Mouse (Mus musculus): Measurements from ENCODE around the gene Aak1. TPM values are rescaled to one million over a fixed set of nuclear protein-coding genes. Genes with fewer than 3 reads are reported as not detected.

Gene Aak1
- polyA plus RNA-seq, 1 experiment from 2014 or later, result 13.3 TPM

- Histone ChIP-seq H3K27ac (replicated peaks) (no peak overlapping the region; the same call in 1 of the 2 replicates), H3K27me3 (replicated peaks; ENCODE audit: low read depth, poor library complexity, severe bottlenecking) (peaks cover 22% of the 10 kb centered on the region), H3K36me3 (replicated peaks) (no peaks in the 10 kb centered on the region), H3K4me1 (peaks cover 13% of the 10 kb centered on the region), H3K9me3 (no peaks in the 10 kb centered on the region), H3K4me3 (peak overlapping the region; percentile 38)
- WGBS, result 3% methylated on average over 19 of the region's 19 CpGs
- peak; percentile 47 for DNase-seq (ENCODE audit: low spot score)
Measured at GRCm38 (mm10) chr6:86822285-86823050, 26.8 kb upstream of the Aak1 start.

- Histone ChIP-seq H3K4me1 (peaks cover 13% of the 10 kb centered on the region), H3K9me3 (no peaks in the 10 kb centered on the region), H3K4me3 (peak overlapping the region; percentile 38; the same call in 1 of the 2 replicates), H3K36me3 (replicated peaks) (no peaks in the 10 kb centered on the region), H3K27me3 (replicated peaks; ENCODE audit: low read depth, poor library complexity, severe bottlenecking) (peaks cover 22% of the 10 kb centered on the region), H3K27ac (replicated peaks) (no peak overlapping the region)
- DNase-seq (ENCODE audit: low spot score), result no peak
- WGBS, result 27% methylated on average over 9 of the region's 9 CpGs
Measured at GRCm38 (mm10) chr6:86823051-86823431, 26.3 kb upstream of the Aak1 start.

GRCm38 (mm10) chr6:86823824-86824223, 25.5 kb upstream of the Aak1 start:
- H3K27me3 ChIP-seq (replicated peaks; ENCODE audit: low read depth, poor library complexity, severe bottlenecking), result peaks cover 22% of the 10 kb centered on the region
- DNase-seq (ENCODE audit: low spot score), result no peak
- H3K27ac ChIP-seq (replicated peaks), result no peak overlapping the region
- H3K36me3 ChIP-seq (replicated peaks), result no peaks in the 10 kb centered on the region
- WGBS, result 36% methylated on average over 10 of the region's 10 CpGs
- peaks cover 13% of the 10 kb centered on the region for H3K4me1 ChIP-seq
- no peak overlapping the region for H3K4me3 ChIP-seq
- no peaks in the 10 kb centered on the region for H3K9me3 ChIP-seq

- Histone ChIP-seq H3K27ac (replicated peaks) (no peak overlapping the region), H3K4me1 (peaks cover 13% of the 10 kb centered on the region), H3K27me3 (replicated peaks; ENCODE audit: low read depth, poor library complexity, severe bottlenecking) (peaks cover 22% of the 10 kb centered on the region), H3K4me3 (no peak overlapping the region), H3K36me3 (replicated peaks) (no peaks in the 10 kb centered on the region), H3K9me3 (no peaks in the 10 kb centered on the region)
- 91% methylated on average over 7 of the region's 7 CpGs for WGBS
- DNase-seq (ENCODE audit: low spot score), result no peak
Measured at GRCm38 (mm10) chr6:86824401-86824800, 24.9 kb upstream of the Aak1 start.

GRCm38 (mm10) chr6:86827432-86827831, 21.9 kb upstream of the Aak1 start:
- Histone ChIP-seq H3K27me3 (replicated peaks; ENCODE audit: low read depth, poor library complexity, severe bottlenecking) (peaks cover 18% of the 10 kb centered on the region), H3K27ac (replicated peaks) (no peak overlapping the region), H3K4me3 (no peak overlapping the region), H3K4me1 (peaks cover 9% of the 10 kb centered on the region), H3K9me3 (no peaks in the 10 kb centered on the region), H3K36me3 (replicated peaks) (no peaks in the 10 kb centered on the region)
- WGBS, result 78% methylated on average over 2 of the region's 2 CpGs
- DNase-seq (ENCODE audit: low spot score), result no peak

- 89% methylated on average over 6 of the region's 6 CpGs for WGBS
- no peak overlapping the region for H3K4me3 ChIP-seq
- H3K4me1 ChIP-seq, result no peaks in the 10 kb centered on the region
- no peaks in the 10 kb centered on the region for H3K9me3 ChIP-seq
- no peak for DNase-seq (ENCODE audit: low spot score)
- no peak overlapping the region for H3K27ac ChIP-seq (replicated peaks)
- no peaks in the 10 kb centered on the region for H3K36me3 ChIP-seq (replicated peaks)
- no peaks in the 10 kb centered on the region for H3K27me3 ChIP-seq (replicated peaks; ENCODE audit: low read depth, poor library complexity, severe bottlenecking)
Measured at GRCm38 (mm10) chr6:86829768-86830167, 19.5 kb upstream of the Aak1 start.

GRCm38 (mm10) chr6:86830738-86831500, 18.4 kb upstream of the Aak1 start:
- H3K27ac ChIP-seq (replicated peaks), result no peak overlapping the region
- 73% methylated on average over 10 of the region's 10 CpGs for WGBS
- no peaks in the 10 kb centered on the region for H3K9me3 ChIP-seq
- no peaks in the 10 kb centered on the region for H3K27me3 ChIP-seq (replicated peaks; ENCODE audit: low read depth, poor library complexity, severe bottlenecking)
- no peaks in the 10 kb centered on the region for H3K36me3 ChIP-seq (replicated peaks)
- no peak for DNase-seq (ENCODE audit: low spot score)
- H3K4me1 ChIP-seq, result no peaks in the 10 kb centered on the region
- no peak overlapping the region for H3K4me3 ChIP-seq

- Histone ChIP-seq H3K4me1 (no peaks in the 10 kb centered on the region), H3K27me3 (replicated peaks; ENCODE audit: low read depth, poor library complexity, severe bottlenecking) (no peaks in the 10 kb centered on the region)
Measured at GRCm38 (mm10) chr6:86832802-86833502, 16.4 kb upstream of the Aak1 start.

GRCm38 (mm10) chr6:86839089-86839488, 10.2 kb upstream of the Aak1 start:
- Histone ChIP-seq H3K9me3 (no peaks in the 10 kb centered on the region), H3K4me3 (no peak overlapping the region), H3K36me3 (replicated peaks) (no peaks in the 10 kb centered on the region), H3K27ac (replicated peaks) (no peak overlapping the region), H3K27me3 (replicated peaks; ENCODE audit: low read depth, poor library complexity, severe bottlenecking) (no peaks in the 10 kb centered on the region), H3K4me1 (no peaks in the 10 kb centered on the region)
- 85% methylated on average over 2 of the region's 2 CpGs for whole genome bisulfite sequencing
- DNase-seq (ENCODE audit: low spot score), result no peak

More at GRCm38 (mm10) chr6:86832802-86833502, 16.4 kb upstream of the Aak1 start:
- Histone ChIP-seq H3K27ac (replicated peaks) (no peak overlapping the region), H3K4me3 (no peak overlapping the region), H3K9me3 (no peaks in the 10 kb centered on the region), H3K36me3 (replicated peaks) (no peaks in the 10 kb centered on the region)
- 86% methylated on average over 13 of the region's 13 CpGs for WGBS
- DNase-seq (ENCODE audit: low spot score), result no peak

- H3K9me3 ChIP-seq, result no peaks in the 10 kb centered on the region
- no peaks in the 10 kb centered on the region for H3K27me3 ChIP-seq (replicated peaks; ENCODE audit: low read depth, poor library complexity, severe bottlenecking)
- H3K4me3 ChIP-seq, result no peak overlapping the region
- DNase-seq (ENCODE audit: low spot score), result no peak
- H3K36me3 ChIP-seq (replicated peaks), result no peaks in the 10 kb centered on the region
- no peaks in the 10 kb centered on the region for H3K4me1 ChIP-seq
- 72% methylated on average over 3 of the region's 3 CpGs for WGBS
- H3K27ac ChIP-seq (replicated peaks), result no peak overlapping the region
Measured at GRCm38 (mm10) chr6:86841949-86842348, 7.4 kb upstream of the Aak1 start.

- no peaks in the 10 kb centered on the region for H3K9me3 ChIP-seq
- no peak for DNase-seq (ENCODE audit: low spot score)
- H3K4me3 ChIP-seq, result no peak overlapping the region
- no peaks in the 10 kb centered on the region for H3K27me3 ChIP-seq (replicated peaks; ENCODE audit: low read depth, poor library complexity, severe bottlenecking)
- no peak overlapping the region for H3K27ac ChIP-seq (replicated peaks)
- H3K4me1 ChIP-seq, result peaks cover 9% of the 10 kb centered on the region
- H3K36me3 ChIP-seq (replicated peaks), result no peaks in the 10 kb centered on the region
- 85% methylated on average over 3 of the region's 3 CpGs for WGBS
Measured at GRCm38 (mm10) chr6:86843636-86844035, 5.7 kb upstream of the Aak1 start.

GRCm38 (mm10) chr6:86846467-86846866, 2.9 kb upstream of the Aak1 start:
- 89% methylated on average over 4 of the region's 4 CpGs for WGBS
- H3K4me1 ChIP-seq, result peaks cover 22% of the 10 kb centered on the region
- H3K27me3 ChIP-seq (replicated peaks; ENCODE audit: low read depth, poor library complexity, severe bottlenecking), result no peaks in the 10 kb centered on the region
- H3K4me3 ChIP-seq, result no peak overlapping the region
- no peak for DNase-seq (ENCODE audit: low spot score)
- no peaks in the 10 kb centered on the region for H3K9me3 ChIP-seq
- no peak overlapping the region for H3K27ac ChIP-seq (replicated peaks)
- H3K36me3 ChIP-seq (replicated peaks), result no peaks in the 10 kb centered on the region
